Mouse (Mus musculus): ENCODE results near the gene Cfap74.

Cfap74 gene

GRCm38 (mm10) chr4:155497963-155498362 lies 89.0 kb downstream of the Cfap74 start:
- DNase-seq (ENCODE audit: low read depth, low spot score), result no peak

- no peak for DNase-seq (ENCODE audit: low read depth, low spot score)
Observed at GRCm38 (mm10) chr4:155501126-155501525, 92.1 kb downstream of the Cfap74 start.

- DNase-seq (ENCODE audit: low read depth, low spot score), result no peak
Observed at GRCm38 (mm10) chr4:155505067-155505466, 96.1 kb downstream of the Cfap74 start.

- no peak for DNase-seq (ENCODE audit: low read depth, low spot score)
Observed at GRCm38 (mm10) chr4:155505671-155506295, 96.8 kb downstream of the Cfap74 start.

- no peak for DNase-seq (ENCODE audit: low read depth, low spot score)
Observed at GRCm38 (mm10) chr4:155508614-155509013, 99.6 kb downstream of the Cfap74 start.

- DNase-seq (ENCODE audit: low read depth, low spot score), result no peak
Observed at GRCm38 (mm10) chr4:155510981-155511380, 102.0 kb downstream of the Cfap74 start.

- DNase-seq (ENCODE audit: low read depth, low spot score), result no peak
Observed at GRCm38 (mm10) chr4:155514810-155515209, 105.8 kb downstream of the Cfap74 start.
